Mouse (Mus musculus) midbrain, embryonic 11.5 days (tissue): Measurements from ENCODE around the gene Zc3h4. TPM values are rescaled to one million over a fixed set of nuclear protein-coding genes. Genes with fewer than 3 reads are reported as not detected.

Experiments used
- ATAC-seq: fragments of 200-750 bp; cut with Nextera tagmentation; 2 replicates; pipeline ENCODE4 v1.8.0; 2017; ENCODE audit warnings: moderate TSS enrichment, moderate library complexity; ENCODE audit not compliant: low FRiP score
- DNase-seq: peaks from one replicate; pipeline ENCODE4 v3.0.0; 2015; ENCODE audit warnings: low spot score; ENCODE audit errors: missing footprints
- H3K27ac ChIP-seq: fragments of 300-500 bp; sonication (generic); 2 replicates; pipeline ENCODE4 v1.5.1; 2014; ENCODE audit warnings: low read depth, low read length
- H3K27me3 ChIP-seq: fragments of 300-500 bp; sonication (generic); 2 replicates; pipeline ENCODE4 v1.6.1; 2014; ENCODE audit warnings: mild to moderate bottlenecking, low read length, moderate library complexity, mixed read lengths; ENCODE audit not compliant: control insufficient read depth, insufficient read depth
- H3K36me3 ChIP-seq: fragments of 300-500 bp; sonication (generic); 2 replicates; pipeline ENCODE4 v1.6.1; 2014; ENCODE audit warnings: mild to moderate bottlenecking, low read length, moderate library complexity, mixed read lengths; ENCODE audit not compliant: control insufficient read depth, insufficient read depth
- H3K4me1 ChIP-seq: fragments of 300-500 bp; sonication (generic); 2 replicates; pipeline ENCODE4 v1.6.1; 2014; ENCODE audit warnings: low read length; ENCODE audit not compliant: control insufficient read depth, insufficient read depth
- H3K4me2 ChIP-seq: fragments of 300-500 bp; sonication (generic); 2 replicates; pipeline ENCODE4 v1.6.1; 2014; ENCODE audit warnings: mild to moderate bottlenecking, moderate library complexity
- H3K4me3 ChIP-seq: fragments of 300-500 bp; sonication (generic); 2 replicates; pipeline ENCODE4 v1.5.1; 2014; ENCODE audit warnings: low read depth, low read length
- H3K9ac ChIP-seq: fragments of 300-500 bp; sonication (generic); 2 replicates; pipeline ENCODE4 v1.6.1; 2014; ENCODE audit warnings: low read length
- H3K9me3 ChIP-seq: fragments of 300-500 bp; sonication (generic); 2 replicates; pipeline ENCODE4 v1.6.1; 2016; ENCODE audit warnings: low read length; ENCODE audit not compliant: control insufficient read depth
- WGBS: fragments of 180-500 bp; shearing (Covaris S2); extraction: QIAGEN DNeasy Blood & Tissue Kit; methylation state at CpG from one replicate; pipeline ENCODE4 v1.1.7; 2014; 5-methylcytosine and 5-hydroxymethylcytosine counted together
- polyA plus RNA-seq: library from polyadenylated mRNA; unstranded; fragments of >200 nt; fragmentation: Nextera tagmentation; extraction: Ambion mirVana; gene quantifications from 2 replicates; pipeline ENCODE4 v1.2.1, GENCODE M21; 2014

Gene Zc3h4
- polyA plus RNA-seq, 1 experiment from 2014 or later, result 15.5 TPM

GRCm38 (mm10) chr7:16405073-16405455 lies 4.4 kb downstream of the Zc3h4 start:
- Histone ChIP-seq H3K4me3 (no peak overlapping the region), H3K27me3 (no peaks in the 10 kb centered on the region), H3K9me3 (no peaks in the 10 kb centered on the region), H3K9ac (peak overlapping the region; percentile 39), H3K36me3 (no peaks in the 10 kb centered on the region), H3K4me2 (no peak overlapping the region), H3K4me1 (peaks cover 23% of the 10 kb centered on the region), H3K27ac (0 out of 2 replicates have a peak overlapping the region, but pooled peaks have one; percentile 3)
- no peak for DNase-seq
- ATAC-seq, result no peak
- 84% methylated on average over 2 of the region's 2 CpGs for WGBS

GRCm38 (mm10) chr7:16405516-16406351 lies 5.0 kb downstream of the Zc3h4 start:
- DNase-seq (no peak), ATAC-seq (no peak)
- Histone ChIP-seq H3K4me2 (0 out of 2 replicates have a peak overlapping the region, but pooled peaks have one; percentile 2), H3K27me3 (no peaks in the 10 kb centered on the region), H3K4me1 (peaks cover 23% of the 10 kb centered on the region), H3K4me3 (no peak overlapping the region), H3K36me3 (no peaks in the 10 kb centered on the region), H3K9me3 (no peaks in the 10 kb centered on the region), H3K9ac (peak overlapping the region; percentile 39), H3K27ac (peak overlapping the region; percentile 35; the same call in 1 of the 2 replicates)
- 84% methylated on average over 11 of the region's 11 CpGs for WGBS

- no peak for DNase-seq
- no peak for ATAC-seq
- Histone ChIP-seq H3K27ac (no peak overlapping the region), H3K4me2 (no peak overlapping the region), H3K36me3 (peaks cover 2% of the 10 kb centered on the region; the same call in 1 of the 2 replicates), H3K9ac (no peak overlapping the region), H3K4me1 (peaks cover 23% of the 10 kb centered on the region), H3K9me3 (no peaks in the 10 kb centered on the region), H3K27me3 (no peaks in the 10 kb centered on the region), H3K4me3 (no peak overlapping the region)
- whole genome bisulfite sequencing, result 93% methylated on average over 3 of the region's 3 CpGs
Measured at GRCm38 (mm10) chr7:16406978-16407377, 6.3 kb downstream of the Zc3h4 start.

GRCm38 (mm10) chr7:16411100-16411499 lies 10.4 kb downstream of the Zc3h4 start:
- H3K36me3 ChIP-seq, result peaks cover 2% of the 10 kb centered on the region; the same call in 1 of the 2 replicates
- DNase-seq, result no peak
- 95% methylated on average over 5 of the region's 5 CpGs for WGBS
- H3K9me3 ChIP-seq, result no peaks in the 10 kb centered on the region
- no peak overlapping the region for H3K9ac ChIP-seq
- H3K4me1 ChIP-seq, result peaks cover 16% of the 10 kb centered on the region
- ATAC-seq, result no peak
- no peak overlapping the region for H3K4me2 ChIP-seq
- H3K27ac ChIP-seq, result no peak overlapping the region
- H3K4me3 ChIP-seq, result no peak overlapping the region
- H3K27me3 ChIP-seq, result no peaks in the 10 kb centered on the region

GRCm38 (mm10) chr7:16412220-16412896 lies 11.6 kb downstream of the Zc3h4 start:
- 82% methylated on average over 8 of the region's 8 CpGs for WGBS
- H3K36me3 ChIP-seq, result peaks cover 11% of the 10 kb centered on the region; the same call in 1 of the 2 replicates
- peaks cover 16% of the 10 kb centered on the region for H3K4me1 ChIP-seq
- DNase-seq, result no peak
- H3K9ac ChIP-seq, result no peak overlapping the region
- H3K27me3 ChIP-seq, result no peaks in the 10 kb centered on the region
- H3K4me2 ChIP-seq, result no peak overlapping the region
- no peaks in the 10 kb centered on the region for H3K9me3 ChIP-seq
- H3K4me3 ChIP-seq, result no peak overlapping the region
- peak overlapping the region; percentile 38; the same call in 1 of the 2 replicates for H3K27ac ChIP-seq
- peak; percentile 43; the same call in 1 of the 2 replicates for ATAC-seq

- no peak overlapping the region for H3K4me3 ChIP-seq
- no peak overlapping the region for H3K4me2 ChIP-seq
- DNase-seq (peak; percentile 90), ATAC-seq (0 out of 2 replicates have a peak, but pooled peaks have one; percentile 38)
- H3K9ac ChIP-seq, result no peak overlapping the region
- peak overlapping the region; percentile 7; the same call in 1 of the 2 replicates for H3K27ac ChIP-seq
- 28% methylated on average over 2 of the region's 2 CpGs for WGBS
- no peaks in the 10 kb centered on the region for H3K27me3 ChIP-seq
- H3K9me3 ChIP-seq, result no peaks in the 10 kb centered on the region
- H3K36me3 ChIP-seq, result peaks cover 11% of the 10 kb centered on the region; the same call in 1 of the 2 replicates
- H3K4me1 ChIP-seq, result peaks cover 16% of the 10 kb centered on the region
Measured at GRCm38 (mm10) chr7:16412930-16413329, 12.2 kb downstream of the Zc3h4 start.

GRCm38 (mm10) chr7:16415426-16415825 lies 14.7 kb downstream of the Zc3h4 start:
- H3K9me3 ChIP-seq, result no peaks in the 10 kb centered on the region
- no peak overlapping the region for H3K4me2 ChIP-seq
- H3K27me3 ChIP-seq, result no peaks in the 10 kb centered on the region
- H3K4me1 ChIP-seq, result peaks cover 16% of the 10 kb centered on the region
- DNase-seq (no peak), ATAC-seq (no peak)
- 89% methylated on average over 3 of the region's 3 CpGs for WGBS
- no peak overlapping the region for H3K4me3 ChIP-seq
- H3K36me3 ChIP-seq, result peaks cover 16% of the 10 kb centered on the region; the same call in 1 of the 2 replicates
- H3K27ac ChIP-seq, result no peak overlapping the region
- H3K9ac ChIP-seq, result no peak overlapping the region

- no peak overlapping the region for H3K9ac ChIP-seq
- no peak for ATAC-seq
- H3K9me3 ChIP-seq, result no peaks in the 10 kb centered on the region
- no peak overlapping the region for H3K4me2 ChIP-seq
- 97% methylated on average over 10 of the region's 10 CpGs for WGBS
- no peak overlapping the region for H3K4me3 ChIP-seq
- peaks cover 13% of the 10 kb centered on the region for H3K4me1 ChIP-seq
- H3K27ac ChIP-seq, result no peak overlapping the region
- H3K27me3 ChIP-seq, result no peaks in the 10 kb centered on the region
- no peak for DNase-seq
- peaks cover 21% of the 10 kb centered on the region for H3K36me3 ChIP-seq
Measured at GRCm38 (mm10) chr7:16417141-16417771, 16.5 kb downstream of the Zc3h4 start.
